Mouse (Mus musculus): ENCODE results near the gene Mcm10.
"Not testable (repeated sequence)": the region's sequence is repeated elsewhere in the genome, so short reads cannot be mapped to it uniquely, and the experiment has no call there.

Gene Mcm10

GRCm38 (mm10) chr2:4986798-4987197 lies 25.8 kb downstream of the Mcm10 start:
- DNase-seq (ENCODE audit: low spot score in 2 of 2) = no peak

DNA sequence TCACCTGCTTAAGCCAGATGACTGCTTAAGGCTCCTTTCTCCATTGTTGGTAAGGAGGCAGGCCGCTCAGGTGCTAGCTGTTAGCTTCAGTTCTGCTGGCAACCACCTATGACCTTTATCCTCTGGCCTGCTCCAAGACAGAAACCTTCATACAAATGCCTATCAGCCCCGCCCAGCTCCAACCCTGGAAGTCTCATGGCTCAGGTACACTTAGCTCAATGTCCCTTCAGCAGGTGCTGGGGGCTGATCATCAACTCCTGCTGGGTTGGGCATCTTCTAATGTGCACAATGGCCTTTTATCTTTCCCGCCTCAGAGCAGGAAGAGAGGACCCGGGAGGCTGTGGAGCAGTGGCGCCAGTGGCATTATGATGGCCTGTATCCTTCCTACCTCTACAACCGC lies 27.6 kb downstream of the Mcm10 start:
- DNase-seq (ENCODE audit: low spot score in 2 of 2) = no peak

DNA sequence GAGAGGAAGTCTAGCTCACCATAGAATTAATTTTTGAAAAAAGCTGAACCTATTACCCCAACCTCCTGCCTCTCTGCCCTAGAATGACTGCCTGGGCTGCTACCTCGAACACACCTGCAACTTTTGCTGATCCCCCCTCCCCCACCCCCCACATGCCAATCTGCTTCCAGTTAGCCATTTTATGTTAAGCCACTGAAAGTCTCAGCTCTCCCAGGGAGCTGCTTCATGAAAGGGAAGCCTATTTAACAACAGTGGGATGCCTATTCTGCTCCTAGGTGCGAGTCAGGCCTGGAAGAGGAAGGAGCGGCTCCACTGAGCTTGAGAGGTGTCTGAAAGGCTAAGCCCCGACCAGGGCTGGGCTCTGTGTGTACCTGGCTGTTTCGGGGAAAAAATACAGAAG lies 28.6 kb downstream of the Mcm10 start:
- DNase-seq (ENCODE audit: low spot score in 2 of 2) = no peak

DNA sequence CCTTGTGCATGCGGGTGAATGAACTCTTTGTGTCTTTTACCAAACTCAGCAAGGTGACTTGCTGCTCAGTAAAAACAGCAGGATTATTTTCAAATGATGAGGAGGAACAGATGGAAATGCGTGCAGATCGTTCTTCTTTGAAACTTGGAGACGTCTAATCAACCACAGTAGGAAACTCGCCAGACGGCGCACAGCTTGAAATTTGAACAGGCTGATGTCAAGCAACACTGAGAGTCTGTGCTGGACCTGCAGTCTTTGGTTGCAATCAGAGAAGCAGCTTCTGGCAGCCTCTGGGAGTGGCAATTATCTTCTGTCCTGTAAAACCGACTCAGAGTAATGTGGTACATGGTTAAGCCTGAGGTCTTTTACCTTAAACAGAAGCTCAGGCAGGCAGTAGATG lies 34.5 kb downstream of the Mcm10 start:
- DNase-seq (ENCODE audit: low spot score in 2 of 2) = no peak

DNA sequence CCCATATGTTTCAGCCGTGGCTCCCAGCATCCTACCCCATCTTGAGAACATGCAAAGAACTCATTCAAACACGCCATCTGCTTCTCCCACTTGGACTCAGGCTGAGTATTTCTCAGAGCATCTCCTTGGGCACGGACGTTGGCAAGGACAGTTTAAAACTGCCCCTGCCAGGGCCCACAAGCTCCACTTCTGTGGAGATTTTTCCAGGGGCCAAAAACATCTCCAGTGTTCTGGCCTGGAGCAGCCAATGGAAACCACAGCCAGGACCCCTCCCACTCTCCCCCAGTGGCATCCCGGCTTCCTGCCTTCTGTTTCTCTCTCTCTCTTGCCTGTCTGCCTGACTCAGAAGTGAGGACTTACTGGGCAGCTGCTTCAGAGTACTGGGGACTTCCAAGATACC lies 36.8 kb downstream of the Mcm10 start, which contains the start of gene Ucma:
Gene Ucma, plus strand, starts transcription at position 316 of the 400 bp plus-strand sequence.
- no peak for DNase-seq (ENCODE audit: low spot score in 2 of 2)

DNA sequence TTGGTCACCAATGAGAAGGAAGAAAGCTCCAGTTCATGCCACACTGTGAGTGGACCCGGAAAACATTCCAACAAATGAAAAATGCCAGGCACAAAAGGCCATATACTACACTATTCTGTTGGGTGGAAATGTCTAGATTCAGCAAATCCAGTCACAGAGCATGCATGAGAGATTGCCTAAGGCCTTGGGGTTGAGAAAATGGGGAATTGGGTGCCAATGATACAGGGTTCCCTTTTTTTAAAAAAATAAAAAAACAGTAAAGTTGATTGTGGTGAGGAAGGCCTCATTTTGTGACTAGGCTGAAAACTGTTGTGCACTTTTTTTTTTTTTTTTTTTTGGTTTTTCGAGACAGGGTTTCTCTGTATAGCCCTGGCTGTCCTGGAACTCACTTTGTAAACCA lies 43.5 kb downstream of the Mcm10 start:
- no peak for DNase-seq (ENCODE audit: low spot score in 2 of 2)

- no peak for DNase-seq (ENCODE audit: low spot score in 2 of 2)
Measured at GRCm38 (mm10) chr2:4967806-4968205, 44.8 kb downstream of the Mcm10 start.

GRCm38 (mm10) chr2:4958039-4958438 lies 54.6 kb downstream of the Mcm10 start:
- DNase-seq (ENCODE audit: low spot score in 2 of 2) = no peak

- DNase-seq (ENCODE audit: low spot score in 2 of 2) = no peak
Measured at GRCm38 (mm10) chr2:4954216-4954760, 58.3 kb downstream of the Mcm10 start.

DNA sequence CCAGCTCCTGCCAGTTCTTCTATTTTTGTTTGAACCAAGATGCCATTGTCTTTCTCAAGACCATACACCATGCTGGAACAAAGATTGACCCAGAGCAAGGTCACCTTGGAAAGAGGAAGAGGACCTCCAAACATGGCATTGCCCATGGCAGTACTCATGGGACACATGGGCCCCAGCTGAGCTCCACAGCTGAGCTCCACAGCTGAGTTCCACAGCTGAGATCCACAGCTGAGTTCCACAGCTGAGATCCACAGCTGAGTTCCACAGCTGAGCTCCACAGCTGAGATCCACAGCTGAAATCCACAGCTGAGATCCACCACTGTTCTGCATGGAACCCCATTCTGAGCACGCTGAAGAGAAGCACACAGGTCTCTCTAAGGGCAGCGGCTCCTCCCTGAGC lies 61.6 kb downstream of the Mcm10 start:
- DNase-seq (ENCODE audit: low spot score in 2 of 2) = no peak

- not testable (repeated sequence) for DNase-seq (ENCODE audit: low spot score in 2 of 2)
Measured at GRCm38 (mm10) chr2:4949691-4950090, 62.9 kb downstream of the Mcm10 start.

DNA sequence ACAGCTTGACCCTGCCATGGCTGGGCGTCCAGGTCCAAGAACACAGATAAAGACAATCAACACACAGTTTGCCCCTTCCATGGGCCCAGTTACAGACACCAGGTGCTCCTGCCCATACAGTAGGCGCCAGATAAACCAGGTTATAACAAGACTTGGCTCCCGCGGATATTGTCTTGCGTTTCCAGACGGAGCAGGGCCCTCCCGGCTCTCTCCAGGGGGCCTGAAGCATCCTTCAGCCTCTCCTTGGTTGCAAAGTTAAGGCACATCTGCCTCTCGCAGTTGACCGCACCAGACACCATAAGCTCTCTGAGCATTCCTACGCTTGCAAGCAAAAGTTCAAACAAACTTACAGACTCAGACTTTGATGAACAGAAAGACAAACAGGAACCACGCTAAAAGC lies 71.7 kb downstream of the Mcm10 start:
- DNase-seq (ENCODE audit: low spot score in 2 of 2) = no peak
